Mouse (Mus musculus): ENCODE results near the gene Stat5a. TPM values are rescaled to one million over a fixed set of nuclear protein-coding genes. Genes with fewer than 3 reads are reported as not detected.

The Stat5a gene
- polyA plus RNA-seq, 1 experiment from 2014 or later = 1.8 TPM

GRCm38 (mm10) chr11:100828676-100829151, 30.4 kb upstream of the Stat5a start:
- 73% methylated on average over 10 of the region's 10 CpGs for WGBS
- H3K4me1 ChIP-seq (replicated peaks; ENCODE audit: control insufficient read depth, insufficient read depth, low read length) = no peaks in the 10 kb centered on the region
- H3K27me3 ChIP-seq (ENCODE audit: control insufficient read depth, insufficient read depth, low read length) = no peaks in the 10 kb centered on the region
- no peaks in the 10 kb centered on the region for H3K9me3 ChIP-seq (ENCODE audit: control insufficient read depth, low read length)
- ATAC-seq (ENCODE audit: low FRiP score) (no peak), DNase-seq (ENCODE audit: low spot score) (no peak)
- H3K9ac ChIP-seq (ENCODE audit: low read depth, low read length) = no peak overlapping the region
- H3K4me2 ChIP-seq (replicated peaks; ENCODE audit: low read depth, low read length) = no peak overlapping the region
- H3K4me3 ChIP-seq (ENCODE audit: low read depth, low read length) = no peak overlapping the region
- no peak overlapping the region for H3K27ac ChIP-seq (ENCODE audit: low read depth, low read length)
- no peaks in the 10 kb centered on the region for H3K36me3 ChIP-seq (ENCODE audit: control insufficient read depth, insufficient read depth, low read length)

DNA sequence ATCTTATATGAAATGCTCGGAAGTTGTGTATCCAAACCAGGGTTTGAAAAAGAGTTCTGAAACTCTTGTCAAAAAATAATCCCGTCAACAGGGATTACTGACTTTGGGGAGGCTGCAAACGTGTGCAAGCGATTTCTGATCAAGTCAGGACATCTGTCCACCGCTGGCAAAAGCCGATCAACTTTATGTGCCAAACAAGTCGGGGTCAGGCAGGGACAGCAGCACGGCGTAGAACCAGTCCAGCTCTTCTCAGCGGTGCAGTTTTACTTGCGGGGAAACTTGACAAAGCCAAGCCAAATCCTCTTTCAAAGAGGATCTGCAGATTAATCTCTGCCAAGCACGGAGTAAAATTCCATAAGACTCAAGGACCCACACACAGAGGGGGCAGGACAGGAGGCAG, 29.5 kb upstream of the Stat5a start:
- 87% methylated on average over 12 of the region's 12 CpGs for WGBS
- H3K27ac ChIP-seq (ENCODE audit: low read depth, low read length) = no peak overlapping the region

GRCm38 (mm10) chr11:100831396-100831795, 27.8 kb upstream of the Stat5a start:
- Histone ChIP-seq H3K27me3 (ENCODE audit: control insufficient read depth, insufficient read depth, low read length) (no peaks in the 10 kb centered on the region), H3K4me3 (ENCODE audit: low read depth, low read length) (no peak overlapping the region), H3K36me3 (ENCODE audit: control insufficient read depth, insufficient read depth, low read length) (no peaks in the 10 kb centered on the region), H3K9ac (ENCODE audit: low read depth, low read length) (no peak overlapping the region), H3K27ac (ENCODE audit: low read depth, low read length) (no peak overlapping the region), H3K4me2 (replicated peaks; ENCODE audit: low read depth, low read length) (no peak overlapping the region), H3K9me3 (ENCODE audit: control insufficient read depth, low read length) (no peaks in the 10 kb centered on the region), H3K4me1 (replicated peaks; ENCODE audit: control insufficient read depth, insufficient read depth, low read length) (no peaks in the 10 kb centered on the region)
- WGBS = 80% methylated on average over 10 of the region's 10 CpGs
- ATAC-seq (ENCODE audit: low FRiP score) (no peak), DNase-seq (ENCODE audit: low spot score) (no peak)

More for the DNA sequence above, 29.5 kb upstream of the Stat5a start:
- H3K4me1 ChIP-seq (replicated peaks; ENCODE audit: control insufficient read depth, insufficient read depth, low read length) = no peaks in the 10 kb centered on the region
- H3K27me3 ChIP-seq (ENCODE audit: control insufficient read depth, insufficient read depth, low read length) = no peaks in the 10 kb centered on the region
- ATAC-seq (ENCODE audit: low FRiP score) = no peak
- no peak overlapping the region for H3K9ac ChIP-seq (ENCODE audit: low read depth, low read length)
- no peaks in the 10 kb centered on the region for H3K9me3 ChIP-seq (ENCODE audit: control insufficient read depth, low read length)
- no peaks in the 10 kb centered on the region for H3K36me3 ChIP-seq (ENCODE audit: control insufficient read depth, insufficient read depth, low read length)
- no peak for DNase-seq (ENCODE audit: low spot score)
- H3K4me3 ChIP-seq (ENCODE audit: low read depth, low read length) = no peak overlapping the region
- H3K4me2 ChIP-seq (replicated peaks; ENCODE audit: low read depth, low read length) = no peak overlapping the region

DNA sequence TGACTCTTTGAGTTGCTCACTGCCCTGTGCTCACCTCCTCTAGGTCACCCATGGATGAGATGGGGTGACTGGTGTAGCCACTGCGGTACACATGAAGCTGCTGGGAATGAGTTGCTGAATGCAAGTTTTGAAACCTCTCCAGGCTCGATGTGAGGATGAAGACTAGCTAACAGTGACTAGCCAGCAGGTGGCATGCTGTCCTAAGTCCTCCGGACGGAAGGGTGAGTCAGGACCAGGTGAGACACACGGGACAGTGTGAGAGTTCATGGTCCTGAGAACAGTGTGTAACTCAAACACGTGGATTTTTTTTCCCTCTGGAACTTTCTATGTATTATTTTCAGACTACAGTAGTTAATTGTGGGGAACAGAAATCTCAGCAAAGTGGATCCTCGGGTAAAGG, 25.7 kb upstream of the Stat5a start:
- Histone ChIP-seq H3K27ac (ENCODE audit: low read depth, low read length) (no peak overlapping the region), H3K4me3 (ENCODE audit: low read depth, low read length) (no peak overlapping the region), H3K4me2 (replicated peaks; ENCODE audit: low read depth, low read length) (no peak overlapping the region), H3K9me3 (ENCODE audit: control insufficient read depth, low read length) (0 out of 2 replicates have a peak, but pooled peaks cover 2% of the 10 kb centered on the region), H3K4me1 (replicated peaks; ENCODE audit: control insufficient read depth, insufficient read depth, low read length) (no peaks in the 10 kb centered on the region), H3K27me3 (ENCODE audit: control insufficient read depth, insufficient read depth, low read length) (no peaks in the 10 kb centered on the region), H3K36me3 (ENCODE audit: control insufficient read depth, insufficient read depth, low read length) (no peaks in the 10 kb centered on the region), H3K9ac (ENCODE audit: low read depth, low read length) (no peak overlapping the region)
- DNase-seq (ENCODE audit: low spot score) (no peak), ATAC-seq (ENCODE audit: low FRiP score) (no peak)
- WGBS = 70% methylated on average over 7 of the region's 7 CpGs

- no peak overlapping the region for H3K27ac ChIP-seq (ENCODE audit: low read depth, low read length)
- DNase-seq (ENCODE audit: low spot score) (no peak), ATAC-seq (ENCODE audit: low FRiP score) (no peak)
- 0 out of 2 replicates have a peak, but pooled peaks cover 2% of the 10 kb centered on the region for H3K9me3 ChIP-seq (ENCODE audit: control insufficient read depth, low read length)
- no peaks in the 10 kb centered on the region for H3K27me3 ChIP-seq (ENCODE audit: control insufficient read depth, insufficient read depth, low read length)
- WGBS = 78% methylated on average over 9 of the region's 9 CpGs
- H3K9ac ChIP-seq (ENCODE audit: low read depth, low read length) = no peak overlapping the region
- no peaks in the 10 kb centered on the region for H3K36me3 ChIP-seq (ENCODE audit: control insufficient read depth, insufficient read depth, low read length)
- H3K4me2 ChIP-seq (replicated peaks; ENCODE audit: low read depth, low read length) = no peak overlapping the region
- no peak overlapping the region for H3K4me3 ChIP-seq (ENCODE audit: low read depth, low read length)
- H3K4me1 ChIP-seq (replicated peaks; ENCODE audit: control insufficient read depth, insufficient read depth, low read length) = no peaks in the 10 kb centered on the region
Measured at GRCm38 (mm10) chr11:100836923-100837702, 22.0 kb upstream of the Stat5a start.

DNA sequence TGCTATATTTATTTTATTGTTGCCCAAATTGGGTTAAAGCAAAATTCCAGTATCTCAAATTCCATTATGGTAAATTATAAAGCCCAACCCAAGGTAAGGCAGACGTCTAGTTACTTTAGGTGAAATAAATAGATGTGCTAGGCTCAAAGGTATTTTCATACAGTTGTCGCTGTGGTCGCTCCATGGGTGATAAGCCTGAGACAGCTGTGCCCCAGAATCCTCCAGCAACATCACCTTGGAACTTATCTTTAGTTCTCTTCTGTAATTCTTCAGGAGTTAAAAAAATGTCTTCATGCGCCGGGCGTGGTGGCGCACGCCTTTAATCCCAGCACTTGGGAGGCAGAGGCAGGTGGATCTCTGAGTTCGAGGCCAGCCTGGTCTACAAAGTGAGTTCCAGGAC, 20.3 kb upstream of the Stat5a start:
- H3K9me3 ChIP-seq (ENCODE audit: control insufficient read depth, low read length) = 0 out of 2 replicates have a peak, but pooled peaks cover 2% of the 10 kb centered on the region
- H3K36me3 ChIP-seq (ENCODE audit: control insufficient read depth, insufficient read depth, low read length) = no peaks in the 10 kb centered on the region
- WGBS = 95% methylated on average over 8 of the region's 9 CpGs
- no peaks in the 10 kb centered on the region for H3K4me1 ChIP-seq (replicated peaks; ENCODE audit: control insufficient read depth, insufficient read depth, low read length)
- no peak overlapping the region for H3K4me3 ChIP-seq (ENCODE audit: low read depth, low read length)
- H3K27me3 ChIP-seq (ENCODE audit: control insufficient read depth, insufficient read depth, low read length) = no peaks in the 10 kb centered on the region
- DNase-seq (ENCODE audit: low spot score) = no peak
- H3K4me2 ChIP-seq (replicated peaks; ENCODE audit: low read depth, low read length) = no peak overlapping the region
- ATAC-seq (ENCODE audit: low FRiP score) = no peak
- H3K9ac ChIP-seq (ENCODE audit: low read depth, low read length) = no peak overlapping the region
- no peak overlapping the region for H3K27ac ChIP-seq (ENCODE audit: low read depth, low read length)

DNA sequence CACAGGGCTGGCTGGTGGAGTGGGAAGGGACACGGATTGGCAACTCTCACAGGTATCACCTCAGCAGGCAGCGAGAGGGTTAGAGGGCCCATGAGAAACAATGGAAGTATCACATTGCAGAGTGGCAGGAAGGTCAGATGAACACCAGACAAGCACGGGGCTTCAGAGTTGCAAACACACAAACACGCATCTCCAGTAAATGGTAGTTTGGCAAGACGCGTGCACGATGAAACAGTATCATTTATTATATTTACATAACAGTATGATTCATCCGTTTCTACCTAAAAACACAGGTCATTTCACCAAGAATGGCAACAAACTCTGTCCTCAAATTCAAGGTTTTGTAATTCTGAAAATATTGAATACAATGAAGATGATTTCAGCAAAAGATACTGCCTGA, 19.6 kb upstream of the Stat5a start:
- DNase-seq (ENCODE audit: low spot score) = no peak
- H3K4me1 ChIP-seq (replicated peaks; ENCODE audit: control insufficient read depth, insufficient read depth, low read length) = no peaks in the 10 kb centered on the region
- H3K4me3 ChIP-seq (ENCODE audit: low read depth, low read length) = no peak overlapping the region
- no peak overlapping the region for H3K9ac ChIP-seq (ENCODE audit: low read depth, low read length)
- no peaks in the 10 kb centered on the region for H3K27me3 ChIP-seq (ENCODE audit: control insufficient read depth, insufficient read depth, low read length)
- 79% methylated on average over 8 of the region's 8 CpGs for WGBS
- no peak overlapping the region for H3K4me2 ChIP-seq (replicated peaks; ENCODE audit: low read depth, low read length)
- no peaks in the 10 kb centered on the region for H3K36me3 ChIP-seq (ENCODE audit: control insufficient read depth, insufficient read depth, low read length)
- ATAC-seq (ENCODE audit: low FRiP score) = no peak
- no peak overlapping the region for H3K27ac ChIP-seq (ENCODE audit: low read depth, low read length)
- 0 out of 2 replicates have a peak, but pooled peaks cover 2% of the 10 kb centered on the region for H3K9me3 ChIP-seq (ENCODE audit: control insufficient read depth, low read length)

- 80% methylated on average over 12 of the region's 12 CpGs for WGBS
- no peaks in the 10 kb centered on the region for H3K4me1 ChIP-seq (replicated peaks; ENCODE audit: control insufficient read depth, insufficient read depth, low read length)
- 0 out of 2 replicates have a peak, but pooled peaks cover 2% of the 10 kb centered on the region for H3K9me3 ChIP-seq (ENCODE audit: control insufficient read depth, low read length)
- H3K4me3 ChIP-seq (ENCODE audit: low read depth, low read length) = no peak overlapping the region
- no peak overlapping the region for H3K27ac ChIP-seq (ENCODE audit: low read depth, low read length)
- no peak overlapping the region for H3K9ac ChIP-seq (ENCODE audit: low read depth, low read length)
- H3K36me3 ChIP-seq (ENCODE audit: control insufficient read depth, insufficient read depth, low read length) = no peaks in the 10 kb centered on the region
- no peak overlapping the region for H3K4me2 ChIP-seq (replicated peaks; ENCODE audit: low read depth, low read length)
- H3K27me3 ChIP-seq (ENCODE audit: control insufficient read depth, insufficient read depth, low read length) = no peaks in the 10 kb centered on the region
- ATAC-seq (ENCODE audit: low FRiP score) (no peak), DNase-seq (ENCODE audit: low spot score) (no peak)
Measured at GRCm38 (mm10) chr11:100840866-100841265, 18.3 kb upstream of the Stat5a start.

DNA sequence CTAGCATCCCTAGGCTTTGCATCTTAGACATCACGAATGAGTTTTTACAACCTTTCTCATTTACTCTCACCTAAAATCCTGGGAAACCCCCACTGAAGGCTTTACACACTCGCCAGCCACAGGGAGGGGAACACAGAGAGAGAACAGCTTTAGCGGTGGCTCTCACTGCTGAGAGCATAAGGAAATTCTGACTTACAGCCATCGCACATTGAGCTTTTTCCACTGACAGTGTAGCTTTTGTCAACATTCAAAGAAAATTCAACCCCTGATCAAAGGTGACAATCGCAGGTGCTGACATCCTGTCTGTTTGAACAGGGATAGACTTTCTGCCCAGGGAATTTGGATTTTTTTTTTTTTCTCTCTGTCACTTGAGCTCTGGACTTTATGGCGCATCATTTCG, 17.1 kb upstream of the Stat5a start:
- no peak overlapping the region for H3K4me3 ChIP-seq (ENCODE audit: low read depth, low read length)
- no peak for DNase-seq (ENCODE audit: low spot score)
- no peaks in the 10 kb centered on the region for H3K27me3 ChIP-seq (ENCODE audit: control insufficient read depth, insufficient read depth, low read length)
- 0 out of 2 replicates have a peak, but pooled peaks cover 2% of the 10 kb centered on the region for H3K9me3 ChIP-seq (ENCODE audit: control insufficient read depth, low read length)
- no peak overlapping the region for H3K9ac ChIP-seq (ENCODE audit: low read depth, low read length)
- no peak for ATAC-seq (ENCODE audit: low FRiP score)
- H3K4me2 ChIP-seq (replicated peaks; ENCODE audit: low read depth, low read length) = no peak overlapping the region
- 86% methylated on average over 7 of the region's 7 CpGs for WGBS
- no peak overlapping the region for H3K27ac ChIP-seq (ENCODE audit: low read depth, low read length)
- no peaks in the 10 kb centered on the region for H3K36me3 ChIP-seq (ENCODE audit: control insufficient read depth, insufficient read depth, low read length)
- no peaks in the 10 kb centered on the region for H3K4me1 ChIP-seq (replicated peaks; ENCODE audit: control insufficient read depth, insufficient read depth, low read length)
